Mouse (Mus musculus): ENCODE data around the gene Defb35.

- TF ChIP-seq GATA1 (IDR thresholded peaks at IDR 0.05; ENCODE audit: borderline replicate concordance, low read length) (no peak), FLI1 (IDR thresholded peaks at IDR 0.05; ENCODE audit: low read length) (no peak)
These were observed 25.6 kb upstream of the Defb35 start for GRCm38 (mm10) chr8:21912554-21912953.
